ENCODE assay signal across 8 mouse cellular contexts in genomic region chr16:96151551-96151950, GRCm38 (mm10). TPM values are rescaled to one million over a fixed set of nuclear protein-coding genes. Genes with fewer than 3 reads are reported as not detected.
DNase-seq lines count a peak whose midpoint lies in the region; ATAC-seq and TF ChIP-seq lines count a peak whose summit lies in the region.

No protein-coding gene starts in this region.

- H3K9me3 ChIP-seq in ES-E14 (ENCODE audit: control insufficient read depth, insufficient read depth, low read depth, low read length): no peaks in the 10 kb centered on the region
- no peaks in the 10 kb centered on the region for H3K9me3 ChIP-seq in forebrain, embryonic 15.5 days

- H3K27ac ChIP-seq in ES-E14 (ENCODE audit: insufficient read depth, low read depth, low read length, poor library complexity, severe bottlenecking): no peak overlapping the region
- H3K27ac ChIP-seq in forebrain, embryonic 15.5 days (replicated peaks): no peak overlapping the region

- H3K4me3 ChIP-seq in ES-E14 (ENCODE audit: insufficient read depth in 1 of 2, low read depth in 1 of 2, low read length in 2 of 2, poor library complexity in 1 of 2, severe bottlenecking in 1 of 2): no peak overlapping the region
- no peak overlapping the region for H3K4me3 ChIP-seq in forebrain, embryonic 15.5 days

- no peak overlapping the region for H3K4me2 ChIP-seq in forebrain, embryonic 15.5 days (replicated peaks)

- in situ Hi-C loops in ES-E14 (cut with MboI; ENCODE audit: low sequenced_read_pairs in 2 of 2, unreplicated experiment in 2 of 2): no loop called here

- H3K27me3 ChIP-seq in forebrain, embryonic 15.5 days: no peaks in the 10 kb centered on the region

- 22% methylated on average over 9 of the region's 9 CpGs for WGBS in forebrain, embryonic 15.5 days

- H3K36me3 ChIP-seq in ES-E14 (ENCODE audit: control insufficient read depth, insufficient read depth, low read length, poor library complexity, severe bottlenecking): peaks cover 18% of the 10 kb centered on the region
- peaks cover 26% of the 10 kb centered on the region; the same call in 1 of the 2 replicates for H3K36me3 ChIP-seq in forebrain, embryonic 15.5 days

- H3K9ac ChIP-seq in ES-E14 (ENCODE audit: insufficient read depth, low read depth, low read length, poor library complexity, severe bottlenecking): no peak overlapping the region
- no peak overlapping the region for H3K9ac ChIP-seq in forebrain, embryonic 15.5 days (replicated peaks)

- peaks cover 1 to 18% of the 10 kb centered on the region in 2 experiments; a peak in 2 of 4 replicates for H3K4me1 ChIP-seq in ES-E14 (ENCODE audit: control insufficient read depth in 2 of 2, insufficient read depth in 2 of 2, low read length in 2 of 2, poor library complexity in 1 of 2)
- H3K4me1 ChIP-seq in forebrain, embryonic 15.5 days: peaks cover 25% of the 10 kb centered on the region

- DNase-seq in ES-E14 (ENCODE audit: low read depth, low spot score): peak; percentile 77
- peak; percentile 87 for DNase-seq in heart, postnatal 4 days
- DNase-seq in layer of hippocampus, adult 9-11 months: peak; percentile 47
- peak; percentile 85 for DNase-seq in lung, postnatal 14 days
- DNase-seq in retina, postnatal 7 days (ENCODE audit: low read depth, low spot score): peak; percentile 57
- peak; percentile 61 for DNase-seq in urinary bladder, adult 2 months (ENCODE audit: low spot score)

- ATAC-seq in cerebellum, adult (ENCODE audit: insufficient number of reproducible peaks, low FRiP score, low TSS enrichment): peak; percentile 78
- ATAC-seq in forebrain, embryonic 15.5 days (replicated peaks): 0 out of 2 replicates have a peak, but pooled peaks have one; percentile 42

TF ChIP-seq in ES-E14, 5 proteins besides CTCF, POLR2A, EP300 and RAD21:
- TF ChIP-seq MAFK (IDR thresholded peaks at IDR 0.05; ENCODE audit: insufficient read depth, low read depth, low read length) (no peak), ZC3H11A (IDR thresholded peaks at IDR 0.05; ENCODE audit: borderline replicate concordance, low read depth, low read length) (peak; percentile 31; the same call in 1 of the 2 replicates)

RNA-seq across cellular contexts. Expression of gene Wrb, which starts 6.3 kb away (rescaled TPM):
- total RNA-seq in ES-E14 (2012; rRNA removed): 93.7 and 126 TPM in 2 replicates
- polyA plus RNA-seq in forebrain, embryonic 15.5 days (2015; fragmentation: Nextera tagmentation; extraction: Ambion mirVana): 163 and 175 TPM in 2 replicates
- total RNA-seq in heart, postnatal 4 days (2021): 10 to 100 TPM; 20.4 to 20.6 TPM
- 38.2 and 51.0 TPM in 2 replicates for polyA plus RNA-seq in urinary bladder, adult 2 months (2012; rRNA removed)

RNA-seq across cellular contexts. Expression of gene Hmgn1, which starts 24.0 kb away (rescaled TPM):
- total RNA-seq in ES-E14 (2012; rRNA removed): 278 and 403 TPM in 2 replicates
- 543 and 563 TPM in 2 replicates for polyA plus RNA-seq in forebrain, embryonic 15.5 days (2015; fragmentation: Nextera tagmentation; extraction: Ambion mirVana)
- 100 to 1,000 TPM; 118 to 131 TPM for total RNA-seq in heart, postnatal 4 days (2021)
- polyA plus RNA-seq in urinary bladder, adult 2 months (2012; rRNA removed): 178 and 181 TPM in 2 replicates

RNA-seq across cellular contexts. Expression of gene Lca5l, which starts 40.5 kb away (rescaled TPM):
- 0.58 and 0.74 TPM in 2 replicates for total RNA-seq in ES-E14 (2012; rRNA removed)
- polyA plus RNA-seq in forebrain, embryonic 15.5 days (2015; fragmentation: Nextera tagmentation; extraction: Ambion mirVana): 1.5 and 1.6 TPM in 2 replicates
- total RNA-seq in heart, postnatal 4 days (2021): 1 to 10 TPM; 1.5 to 1.7 TPM
- polyA plus RNA-seq in urinary bladder, adult 2 months (2012; rRNA removed): 1.1 and 2.0 TPM in 2 replicates

RNA-seq across cellular contexts. Expression of gene Sh3bgr, which starts 48.7 kb away (rescaled TPM):
- 1.9 and 3.2 TPM in 2 replicates for total RNA-seq in ES-E14 (2012; rRNA removed)
- 0.65 and 0.69 TPM in 2 replicates for polyA plus RNA-seq in forebrain, embryonic 15.5 days (2015; fragmentation: Nextera tagmentation; extraction: Ambion mirVana)
- total RNA-seq in heart, postnatal 4 days (2021): 100 to 1,000 TPM; 519 to 549 TPM
- polyA plus RNA-seq in urinary bladder, adult 2 months (2012; rRNA removed): 199 and 332 TPM in 2 replicates
